Mouse (Mus musculus) forebrain, embryonic 13.5 days (tissue): ENCODE data around the gene Cdkn1c. TPM values are rescaled to one million over a fixed set of nuclear protein-coding genes. Genes with fewer than 3 reads are reported as not detected.
A peak's percentile ranks its signal among the peaks of the same experiment; 100 is the strongest.

ENCODE experiments used
- ATAC-seq: fragments of 200-750 bp; cut with Nextera tagmentation; 2 replicates; pipeline ENCODE4 v1.8.0; 2017
- H3K27ac ChIP-seq: fragments of 300-500 bp; sonication (generic); 2 replicates; pipeline ENCODE4 v1.5.1; 2015; ENCODE audit warnings: inconsistent platforms, mild to moderate bottlenecking, moderate library complexity
- H3K27me3 ChIP-seq: fragments of 300-500 bp; sonication (generic); 2 replicates; pipeline ENCODE4 v1.6.1; 2015; ENCODE audit warnings: mild to moderate bottlenecking, inconsistent platforms
- H3K36me3 ChIP-seq: fragments of 300-500 bp; sonication (generic); 2 replicates; pipeline ENCODE4 v1.6.1; 2015; ENCODE audit warnings: mild to moderate bottlenecking, inconsistent platforms; ENCODE audit not compliant: poor library complexity, severe bottlenecking
- H3K4me1 ChIP-seq: fragments of 300-500 bp; sonication (generic); 2 replicates; pipeline ENCODE4 v1.6.1; 2015; ENCODE audit warnings: inconsistent platforms
- H3K4me2 ChIP-seq: fragments of 300-500 bp; sonication (generic); 2 replicates; pipeline ENCODE4 v1.6.1; 2015; ENCODE audit warnings: inconsistent platforms, mild to moderate bottlenecking, moderate library complexity
- H3K4me3 ChIP-seq: fragments of 300-500 bp; sonication (generic); 2 replicates; pipeline ENCODE4 v1.5.1; 2015; ENCODE audit warnings: mild to moderate bottlenecking, inconsistent platforms
- H3K9ac ChIP-seq: fragments of 300-500 bp; sonication (generic); 2 replicates; pipeline ENCODE4 v1.6.1; 2015; ENCODE audit warnings: mild to moderate bottlenecking, inconsistent platforms
- H3K9me3 ChIP-seq: fragments of 300-500 bp; sonication (generic); replicated peaks from 2 replicates; pipeline ENCODE4 v1.6.1; 2016; ENCODE audit warnings: inconsistent platforms
- WGBS: fragments of 180-500 bp; shearing (Covaris S2); methylation state at CpG from one replicate; pipeline ENCODE4 v1.1.7; 2015; 5-methylcytosine and 5-hydroxymethylcytosine counted together
- polyA plus RNA-seq: library from polyadenylated mRNA; unstranded; fragments of >200 nt; fragmentation: Nextera tagmentation; extraction: Ambion mirVana; gene quantifications from 2 replicates; pipeline ENCODE4 v1.2.1, GENCODE M21; 2015

The Cdkn1c gene
- polyA plus RNA-seq, 1 experiment from 2014 or later: 149 TPM

- no peak for ATAC-seq
Observed at GRCm38 (mm10) chr7:143447130-143447529, 13.7 kb downstream of the Cdkn1c start.

GRCm38 (mm10) chr7:143445651-143446460 is 15.0 kb downstream of the Cdkn1c start:
- Histone ChIP-seq H3K4me3 (peak overlapping the region; percentile 39), H3K36me3 (no peaks in the 10 kb centered on the region), H3K4me1 (peaks cover 32% of the 10 kb centered on the region), H3K9me3 (no peaks in the 10 kb centered on the region), H3K27ac (peak overlapping the region; percentile 85), H3K27me3 (peaks cover 91% of the 10 kb centered on the region), H3K4me2 (peak overlapping the region; percentile 62), H3K9ac (peak overlapping the region; percentile 59)
- peak; percentile 37; the same call in 1 of the 2 replicates for ATAC-seq
- 5% methylated on average over 41 of the region's 53 CpGs for WGBS

More at GRCm38 (mm10) chr7:143447130-143447529, 13.7 kb downstream of the Cdkn1c start:
- H3K27ac ChIP-seq: no peak overlapping the region
- H3K27me3 ChIP-seq: peaks cover 78% of the 10 kb centered on the region
- no peak overlapping the region for H3K4me3 ChIP-seq
- no peak overlapping the region for H3K9ac ChIP-seq
- no peak overlapping the region for H3K4me2 ChIP-seq
- no peaks in the 10 kb centered on the region for H3K36me3 ChIP-seq
- H3K4me1 ChIP-seq: peaks cover 32% of the 10 kb centered on the region
- WGBS: 77% methylated on average over 2 of the region's 2 CpGs
- H3K9me3 ChIP-seq: no peaks in the 10 kb centered on the region

GRCm38 (mm10) chr7:143444955-143445648 is 15.7 kb downstream of the Cdkn1c start:
- peaks cover 32% of the 10 kb centered on the region for H3K4me1 ChIP-seq
- H3K9ac ChIP-seq: peak overlapping the region; percentile 59
- peak overlapping the region; percentile 85 for H3K27ac ChIP-seq
- H3K4me2 ChIP-seq: peak overlapping the region; percentile 62
- peak; percentile 72 for ATAC-seq
- no peaks in the 10 kb centered on the region for H3K36me3 ChIP-seq
- H3K4me3 ChIP-seq: peak overlapping the region; percentile 39
- no peaks in the 10 kb centered on the region for H3K9me3 ChIP-seq
- WGBS: under 1% methylated on average over 55 of the region's 55 CpGs
- H3K27me3 ChIP-seq: peaks cover 91% of the 10 kb centered on the region

- Histone ChIP-seq H3K9me3 (no peaks in the 10 kb centered on the region), H3K27ac (peak overlapping the region; percentile 65), H3K4me1 (peaks cover 32% of the 10 kb centered on the region), H3K4me3 (peak overlapping the region; percentile 39; the same call in 1 of the 2 replicates), H3K4me2 (peak overlapping the region; percentile 62), H3K36me3 (no peaks in the 10 kb centered on the region), H3K27me3 (peaks cover 91% of the 10 kb centered on the region), H3K9ac (no peak overlapping the region; the same call in 1 of the 2 replicates)
- peak; percentile 5; the same call in 1 of the 2 replicates for ATAC-seq
- WGBS: 11% methylated on average over 8 of the region's 8 CpGs
Observed at GRCm38 (mm10) chr7:143444580-143444954, 16.3 kb downstream of the Cdkn1c start.

- Histone ChIP-seq H3K36me3 (no peaks in the 10 kb centered on the region), H3K4me1 (peaks cover 28% of the 10 kb centered on the region), H3K27me3 (peaks cover 93% of the 10 kb centered on the region), H3K4me3 (no peak overlapping the region), H3K4me2 (peak overlapping the region; percentile 69), H3K9ac (no peak overlapping the region), H3K27ac (no peak overlapping the region), H3K9me3 (no peaks in the 10 kb centered on the region)
- ATAC-seq: no peak
- WGBS: 73% methylated on average over 1 of the region's 1 CpGs
Observed at GRCm38 (mm10) chr7:143438965-143439364, 21.9 kb downstream of the Cdkn1c start.

GRCm38 (mm10) chr7:143437894-143438581 is 22.8 kb downstream of the Cdkn1c start:
- 1% methylated on average over 52 of the region's 63 CpGs for WGBS
- H3K4me3 ChIP-seq: peak overlapping the region; percentile 41
- H3K27ac ChIP-seq: peak overlapping the region; percentile 58
- peak; percentile 76 for ATAC-seq
- H3K36me3 ChIP-seq: no peaks in the 10 kb centered on the region
- peak overlapping the region; percentile 67 for H3K9ac ChIP-seq
- peak overlapping the region; percentile 69 for H3K4me2 ChIP-seq
- peaks cover 93% of the 10 kb centered on the region for H3K27me3 ChIP-seq
- no peaks in the 10 kb centered on the region for H3K9me3 ChIP-seq
- H3K4me1 ChIP-seq: peaks cover 22% of the 10 kb centered on the region

GRCm38 (mm10) chr7:143437231-143437893 is 23.5 kb downstream of the Cdkn1c start:
- Histone ChIP-seq H3K27me3 (peaks cover 93% of the 10 kb centered on the region), H3K9ac (peak overlapping the region; percentile 67), H3K36me3 (no peaks in the 10 kb centered on the region), H3K4me2 (peak overlapping the region; percentile 69), H3K4me3 (peak overlapping the region; percentile 41), H3K27ac (peak overlapping the region; percentile 58), H3K4me1 (peaks cover 22% of the 10 kb centered on the region), H3K9me3 (no peaks in the 10 kb centered on the region)
- WGBS: 17% methylated on average over 18 of the region's 18 CpGs
- peak; percentile 74 for ATAC-seq

- Histone ChIP-seq H3K27me3 (peaks cover 87% of the 10 kb centered on the region), H3K4me1 (peaks cover 22% of the 10 kb centered on the region), H3K9me3 (no peaks in the 10 kb centered on the region), H3K27ac (no peak overlapping the region), H3K4me2 (no peak overlapping the region), H3K36me3 (no peaks in the 10 kb centered on the region), H3K9ac (no peak overlapping the region; the same call in 1 of the 2 replicates), H3K4me3 (no peak overlapping the region)
- ATAC-seq: no peak
- 71% methylated on average over 7 of the region's 7 CpGs for WGBS
Observed at GRCm38 (mm10) chr7:143433331-143433730, 27.5 kb downstream of the Cdkn1c start.

GRCm38 (mm10) chr7:143432631-143433030 is 28.2 kb downstream of the Cdkn1c start:
- Histone ChIP-seq H3K27ac (no peak overlapping the region), H3K9me3 (no peaks in the 10 kb centered on the region), H3K36me3 (no peaks in the 10 kb centered on the region), H3K4me3 (no peak overlapping the region), H3K4me1 (peaks cover 24% of the 10 kb centered on the region), H3K9ac (no peak overlapping the region), H3K27me3 (peaks cover 90% of the 10 kb centered on the region), H3K4me2 (no peak overlapping the region)
- WGBS: 83% methylated on average over 1 of the region's 1 CpGs
- no peak for ATAC-seq

GRCm38 (mm10) chr7:143428814-143429499 is 31.9 kb downstream of the Cdkn1c start:
- Histone ChIP-seq H3K4me2 (peak overlapping the region; percentile 29), H3K27me3 (peaks cover 89% of the 10 kb centered on the region)

More at GRCm38 (mm10) chr7:143428814-143429499, 31.9 kb downstream of the Cdkn1c start:
- WGBS: 31% methylated on average over 2 of the region's 2 CpGs
- H3K4me3 ChIP-seq: no peak overlapping the region
- peak; percentile 50 for ATAC-seq
- no peaks in the 10 kb centered on the region for H3K9me3 ChIP-seq
- 0 out of 2 replicates have a peak overlapping the region, but pooled peaks have one; percentile 10 for H3K27ac ChIP-seq
- peaks cover 17% of the 10 kb centered on the region for H3K4me1 ChIP-seq
- H3K36me3 ChIP-seq: no peaks in the 10 kb centered on the region
- H3K9ac ChIP-seq: 0 out of 2 replicates have a peak overlapping the region, but pooled peaks have one; percentile 3
